Mouse (Mus musculus) MEL (cell line): ENCODE measurements around the gene Dnaja4. TPM values are rescaled to one million over a fixed set of nuclear protein-coding genes. Genes with fewer than 3 reads are reported as not detected.

Experiments used
- DNase-seq: peaks from one replicate; pipeline ENCODE4 v3.0.0; 2011; ENCODE audit warnings: low read depth, low spot score
- H3K27ac ChIP-seq: 2 replicates; pipeline ENCODE4 v1.5.1; 2012; ENCODE audit warnings: low read depth, mild to moderate bottlenecking, control low read depth, low read length, moderate library complexity; ENCODE audit not compliant: control insufficient read depth
- H3K27me3 ChIP-seq, 2 experiments: fragments of 150-350 bp in 1 of 2; sonication (generic) in 1 of 2; 2 replicates each; pipeline ENCODE4 v1.6.1; 2012; ENCODE audit warnings: low read length in 2 of 2, mild to moderate bottlenecking in 2 of 2, improper control_type of control experiment in 1 of 2, moderate library complexity in 1 of 2; ENCODE audit not compliant: insufficient read depth in 2 of 2, control insufficient read depth in 1 of 2
- H3K36me3 ChIP-seq, 2 experiments: 2 replicates each; pipeline ENCODE4 v1.6.1; 2012 to 2014; ENCODE audit warnings: low read length in 2 of 2, improper control_type of control experiment in 1 of 2, inconsistent platforms in 1 of 2, mild to moderate bottlenecking in 1 of 2; ENCODE audit not compliant: insufficient read depth in 2 of 2, control insufficient read depth in 1 of 2
- H3K4me1 ChIP-seq, 2 experiments: fragments of 150-350 bp in 1 of 2; sonication (generic) in 1 of 2; 2 replicates each; pipeline ENCODE4 v1.6.1; 2012; ENCODE audit warnings: low read length in 2 of 2, improper control_type of control experiment in 1 of 2, mild to moderate bottlenecking in 1 of 2; ENCODE audit not compliant: insufficient read depth in 2 of 2, control insufficient read depth in 1 of 2
- H3K4me3 ChIP-seq, 2 experiments: fragments of 150-350 bp in 1 of 2; sonication (generic) in 1 of 2; 2 replicates each; pipeline ENCODE4 v1.5.1; 2012; ENCODE audit warnings: low read depth in 2 of 2, low read length in 2 of 2, mild to moderate bottlenecking in 2 of 2, moderate library complexity in 2 of 2, control low read depth in 1 of 2, improper control_type of control experiment in 1 of 2; ENCODE audit not compliant: control insufficient read depth in 1 of 2, insufficient read depth in 1 of 2
- H3K79me2 ChIP-seq: 2 replicates; pipeline ENCODE4 v1.6.1; 2012; ENCODE audit warnings: mild to moderate bottlenecking, low read length, moderate library complexity; ENCODE audit not compliant: control insufficient read depth, poor library complexity, insufficient read depth
- H3K9ac ChIP-seq: 2 replicates; pipeline ENCODE4 v1.6.1; 2012; ENCODE audit warnings: low read depth, mild to moderate bottlenecking, control low read depth, low read length, moderate library complexity; ENCODE audit not compliant: control insufficient read depth, poor library complexity, severe bottlenecking
- H3K9me3 ChIP-seq: fragments of 150-350 bp; sonication (generic); replicated peaks from 2 replicates; pipeline ENCODE4 v1.6.1; 2012; ENCODE audit warnings: mild to moderate bottlenecking, low read length, improper control_type of control experiment, moderate library complexity; ENCODE audit not compliant: insufficient read depth
- BHLHE40 ChIP-seq: IDR thresholded peaks from 2 replicates; pipeline ENCODE4 v1.6.1; 2012; ENCODE audit warnings: low read depth, mild to moderate bottlenecking, inconsistent platforms, low read length, improper control_type of control experiment, borderline replicate concordance
- CHD1 ChIP-seq: IDR thresholded peaks from 2 replicates; pipeline ENCODE4 v1.6.1; 2012; ENCODE audit warnings: low read depth, mild to moderate bottlenecking, inconsistent platforms, low read length, improper control_type of control experiment
- CTCF ChIP-seq, 3 experiments: IDR thresholded peaks in 2 of 3; conservative IDR thresholded peaks in 1 of 3; 2 replicates each; pipeline ENCODE4 v1.5.1; 2011 to 2012; ENCODE audit warnings: low read length in 3 of 3, low read depth in 2 of 3, mild to moderate bottlenecking in 2 of 3, improper control_type of control experiment in 1 of 3, inconsistent platforms in 1 of 3, mixed read lengths in 1 of 3, moderate library complexity in 1 of 3; ENCODE audit not compliant: control insufficient read depth in 1 of 3, insufficient read depth in 1 of 3, poor library complexity in 1 of 3, severe bottlenecking in 1 of 3
- EP300 ChIP-seq, 2 experiments: IDR thresholded peaks; 2 replicates each; pipeline ENCODE4 v1.6.1; 2011; ENCODE audit warnings: improper control_type of control experiment in 2 of 2, low read length in 2 of 2, low read depth in 1 of 2, mild to moderate bottlenecking in 1 of 2
- KAT2A ChIP-seq: conservative IDR thresholded peaks from 2 replicates; pipeline ENCODE4 v1.6.1; 2012; ENCODE audit warnings: low read depth, low read length, improper control_type of control experiment, inconsistent platforms
- MAFK ChIP-seq: IDR thresholded peaks from 2 replicates; pipeline ENCODE4 v1.6.1; 2011; ENCODE audit warnings: low read depth, mild to moderate bottlenecking, low read length, improper control_type of control experiment, borderline replicate concordance
- MXI1 ChIP-seq: IDR thresholded peaks from 2 replicates; pipeline ENCODE4 v1.6.1; 2011; ENCODE audit warnings: mild to moderate bottlenecking, low read depth, low read length, improper control_type of control experiment
- MYC ChIP-seq: IDR thresholded peaks from 2 replicates; pipeline ENCODE4 v1.6.1; 2011; ENCODE audit warnings: low read depth, mild to moderate bottlenecking, low read length, improper control_type of control experiment, moderate library complexity
- NELFE ChIP-seq: IDR thresholded peaks from 2 replicates; pipeline ENCODE4 v1.6.1; 2011; ENCODE audit warnings: low read depth, low read length, improper control_type of control experiment
- POLR2AphosphoS2 ChIP-seq: IDR thresholded peaks from 2 replicates; pipeline ENCODE4 v1.6.1; 2011; ENCODE audit warnings: low read length, improper control_type of control experiment
- SIN3A ChIP-seq: IDR thresholded peaks from 2 replicates; pipeline ENCODE4 v1.6.1; 2012; ENCODE audit warnings: low read length, improper control_type of control experiment, inconsistent platforms
- SMC3 ChIP-seq: IDR thresholded peaks from 2 replicates; pipeline ENCODE4 v1.6.1; 2011; ENCODE audit warnings: low read depth, low read length, improper control_type of control experiment
- USF1 ChIP-seq: IDR thresholded peaks from 2 replicates; pipeline ENCODE4 v1.6.1; 2014; ENCODE audit warnings: low read depth, mild to moderate bottlenecking, inconsistent platforms, low read length, improper control_type of control experiment, moderate library complexity
- USF2 ChIP-seq, 2 experiments: IDR thresholded peaks; 2 replicates each; pipeline ENCODE4 v1.6.1; 2011 to 2012; ENCODE audit warnings: improper control_type of control experiment in 2 of 2, low read length in 2 of 2, borderline replicate concordance in 1 of 2, inconsistent platforms in 1 of 2, low read depth in 1 of 2, mild to moderate bottlenecking in 1 of 2; ENCODE audit not compliant: insufficient read depth in 1 of 2
- ZC3H11A ChIP-seq: IDR thresholded peaks from 2 replicates; pipeline ENCODE4 v1.6.1; 2012; ENCODE audit warnings: low read depth, mild to moderate bottlenecking, inconsistent platforms, low read length, improper control_type of control experiment
- ZKSCAN1 ChIP-seq: IDR thresholded peaks from 2 replicates; pipeline ENCODE4 v1.6.1; 2012; ENCODE audit warnings: low read depth, mild to moderate bottlenecking, inconsistent platforms, low read length, improper control_type of control experiment, moderate library complexity
- ZMIZ1 ChIP-seq: IDR thresholded peaks from 2 replicates; pipeline ENCODE4 v1.6.1; 2012; ENCODE audit warnings: low read depth, mild to moderate bottlenecking, inconsistent platforms, low read length, improper control_type of control experiment, moderate library complexity
- polyA plus RNA-seq, 2 experiments: library from polyadenylated mRNA; stranded (reverse) in 1 of 2; unstranded in 1 of 2; fragments of >175 nt in 1 of 2; fragments of >200 nt in 1 of 2; gene quantifications; 2 replicates each; pipeline versions ENCODE4 v1.2.1 to v1.2.4; 2012; ENCODE audit warnings: low replicate concordance in 2 of 2, low read depth in 1 of 2; ENCODE audit not compliant: insufficient read length in 2 of 2, insufficient read depth in 1 of 2, missing spikeins in 1 of 2
- total RNA-seq: library from RNA; depleted of rRNA; stranded (reverse); fragments of 300-350 nt; gene quantifications from 2 replicates; pipeline ENCODE4 v1.2.3, GENCODE M21; 2012

Dnaja4 gene
- total and polyA plus RNA-seq, 3 experiments: 10.9 to 13.0 TPM; not detected in 1

DNA sequence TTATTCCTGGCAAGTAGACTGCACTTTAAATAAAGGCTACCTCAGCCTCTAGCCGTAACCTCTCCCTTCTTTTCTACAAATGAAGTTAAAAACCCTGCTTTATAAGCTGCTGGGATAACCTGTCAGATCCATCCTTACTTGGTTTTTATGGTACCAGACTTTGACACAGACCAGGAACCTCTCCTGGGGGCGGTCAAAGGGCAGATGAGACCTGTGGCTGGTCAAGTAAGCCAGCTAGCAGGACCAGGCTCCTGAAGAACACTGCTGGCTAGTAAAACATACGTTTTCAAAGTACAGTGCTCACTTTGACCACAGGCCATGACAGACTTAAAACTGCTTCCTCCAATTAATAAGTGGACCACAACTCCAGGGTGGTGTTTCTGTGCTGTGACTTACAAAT, 17.1 kb downstream of the Dnaja4 start:
- no peaks in the 10 kb centered on the region for H3K27me3 ChIP-seq
- no peaks in the 10 kb centered on the region for H3K4me1 ChIP-seq
- H3K4me3 ChIP-seq: no peak overlapping the region
- TF ChIP-seq POLR2AphosphoS2 (peak; percentile 44; the same call in 1 of the 2 replicates), CTCF (IDR thresholded peaks at IDR 0.05 in 2 of 3, conservative IDR thresholded peaks at IDR 0.05 in 1 of 3; ENCODE audit: control insufficient read depth in 1 of 3, insufficient read depth in 1 of 3, low read depth in 2 of 3, low read length in 3 of 3, poor library complexity in 1 of 3, severe bottlenecking in 1 of 3) (no peak)
- no peak for DNase-seq
- peaks cover 0 to 25% of the 10 kb centered on the region in 2 experiments; a peak in 2 of 4 replicates for H3K36me3 ChIP-seq
- no peak overlapping the region for H3K27ac ChIP-seq
- H3K9me3 ChIP-seq: no peaks in the 10 kb centered on the region
- H3K9ac ChIP-seq: no peak overlapping the region
- H3K79me2 ChIP-seq: no peaks in the 10 kb centered on the region

- no peaks in the 10 kb centered on the region for H3K9me3 ChIP-seq
- H3K36me3 ChIP-seq: peaks cover 0 to 25% of the 10 kb centered on the region in 2 experiments; a peak in 2 of 4 replicates
- DNase-seq: no peak
- no peak overlapping the region for H3K4me3 ChIP-seq
- TF ChIP-seq ZMIZ1 (no peak), KAT2A (no peak), MAFK (no peak), CHD1 (no peak), USF1 (no peak), EP300 (IDR thresholded peaks at IDR 0.05; ENCODE audit: low read depth in 1 of 2, low read length in 2 of 2) (no peak), SIN3A (no peak), ZKSCAN1 (no peak), MYC (no peak), USF2 (IDR thresholded peaks at IDR 0.05; ENCODE audit: borderline replicate concordance in 1 of 2, insufficient read depth in 1 of 2, low read depth in 1 of 2, low read length in 2 of 2) (no peak), ZC3H11A (no peak), MXI1 (no peak), SMC3 (no peak), BHLHE40 (no peak), NELFE (no peak), POLR2AphosphoS2 (no peak)
- no peaks in the 10 kb centered on the region for H3K79me2 ChIP-seq
- H3K9ac ChIP-seq: no peak overlapping the region
- no peaks in the 10 kb centered on the region for H3K27me3 ChIP-seq
- no peak overlapping the region for H3K27ac ChIP-seq
- H3K4me1 ChIP-seq: no peaks in the 10 kb centered on the region
These were observed 18.9 kb downstream of the Dnaja4 start for GRCm38 (mm10) chr9:54717527-54717926.
